Mouse (Mus musculus) liver, embryonic 11.5 days (tissue): ENCODE data around the gene Dbh. TPM values are rescaled to one million over a fixed set of nuclear protein-coding genes. Genes with fewer than 3 reads are reported as not detected.

Experiments
- ATAC-seq: fragments of 200-750 bp; cut with Nextera tagmentation; replicated peaks from 2 replicates; pipeline ENCODE4 v1.8.0; 2017; ENCODE audit warnings: moderate number of reproducible peaks, mild to moderate bottlenecking, moderate TSS enrichment, moderate library complexity; ENCODE audit not compliant: low FRiP score
- DNase-seq: peaks from one replicate; pipeline ENCODE4 v3.0.0-alpha.2; 2017; ENCODE audit warnings: low spot score
- H3K27ac ChIP-seq: fragments of 300-500 bp; sonication (generic); 2 replicates; pipeline ENCODE4 v1.5.1; 2014; ENCODE audit warnings: mild to moderate bottlenecking, low read depth, low read length, control low read depth
- H3K27me3 ChIP-seq: fragments of 300-500 bp; sonication (generic); replicated peaks from 2 replicates; pipeline ENCODE4 v1.6.1; 2014; ENCODE audit warnings: low read length, mixed read lengths; ENCODE audit not compliant: control insufficient read depth, insufficient read depth
- H3K36me3 ChIP-seq: fragments of 300-500 bp; sonication (generic); 2 replicates; pipeline ENCODE4 v1.6.1; 2014; ENCODE audit warnings: mild to moderate bottlenecking, low read length, moderate library complexity, mixed read lengths; ENCODE audit not compliant: control insufficient read depth, insufficient read depth
- H3K4me1 ChIP-seq: fragments of 300-500 bp; sonication (generic); replicated peaks from 2 replicates; pipeline ENCODE4 v1.6.1; 2014; ENCODE audit warnings: low read length, mixed read lengths; ENCODE audit not compliant: control insufficient read depth, insufficient read depth
- H3K4me2 ChIP-seq: fragments of 300-500 bp; sonication (generic); 2 replicates; pipeline ENCODE4 v1.6.1; 2014; ENCODE audit warnings: mild to moderate bottlenecking, control low read depth, moderate library complexity
- H3K4me3 ChIP-seq: fragments of 300-500 bp; sonication (generic); 2 replicates; pipeline ENCODE4 v1.5.1; 2014; ENCODE audit warnings: low read depth, low read length, control low read depth
- H3K9ac ChIP-seq: fragments of 300-500 bp; sonication (generic); 2 replicates; pipeline ENCODE4 v1.6.1; 2014; ENCODE audit warnings: low read depth, low read length, control low read depth
- H3K9me3 ChIP-seq: fragments of 300-500 bp; sonication (generic); 2 replicates; pipeline ENCODE4 v1.6.1; 2016; ENCODE audit warnings: low read length, inconsistent platforms, mixed read lengths; ENCODE audit not compliant: control insufficient read depth
- WGBS: fragments of 180-500 bp; shearing (Covaris S2); extraction: QIAGEN DNeasy Blood & Tissue Kit; methylation state at CpG from one replicate; pipeline ENCODE4 v1.1.7; 2014; 5-methylcytosine and 5-hydroxymethylcytosine counted together
- polyA plus RNA-seq: library from polyadenylated mRNA; unstranded; fragments of >200 nt; fragmentation: Nextera tagmentation; extraction: Ambion mirVana; gene quantifications from 2 replicates; pipeline ENCODE4 v1.2.1, GENCODE M21; 2014

Gene Dbh
- polyA plus RNA-seq, 1 experiment from 2014 or later = 0.49 TPM

DNA sequence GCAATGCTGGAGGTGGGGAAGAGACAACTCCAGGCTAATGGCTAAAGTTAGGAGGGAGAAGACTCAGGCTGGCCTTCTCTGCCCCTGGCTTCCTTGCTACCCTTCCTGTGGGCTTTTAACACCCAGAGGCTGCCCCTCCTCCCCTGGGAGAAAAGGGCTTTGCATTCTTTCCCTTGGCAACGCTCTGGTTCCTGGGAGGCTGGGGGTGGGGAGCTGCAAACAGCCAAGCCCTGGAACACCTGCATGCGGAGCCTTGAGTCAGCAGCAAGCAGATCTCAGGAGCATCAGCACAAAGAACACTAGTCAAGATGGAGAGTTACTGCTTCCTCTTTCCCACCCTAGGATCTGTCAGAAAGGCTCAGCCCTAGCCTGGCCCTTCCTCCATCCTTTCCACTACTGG, 15.6 kb upstream of the Dbh start:
- DNase-seq (no peak), ATAC-seq (no peak)
- Histone ChIP-seq H3K27me3 (no peaks in the 10 kb centered on the region), H3K36me3 (no peaks in the 10 kb centered on the region), H3K4me3 (no peak overlapping the region), H3K9me3 (no peaks in the 10 kb centered on the region), H3K4me1 (no peaks in the 10 kb centered on the region), H3K27ac (no peak overlapping the region), H3K4me2 (no peak overlapping the region), H3K9ac (no peak overlapping the region)
- 15% methylated on average over 2 of the region's 2 CpGs for WGBS

DNA sequence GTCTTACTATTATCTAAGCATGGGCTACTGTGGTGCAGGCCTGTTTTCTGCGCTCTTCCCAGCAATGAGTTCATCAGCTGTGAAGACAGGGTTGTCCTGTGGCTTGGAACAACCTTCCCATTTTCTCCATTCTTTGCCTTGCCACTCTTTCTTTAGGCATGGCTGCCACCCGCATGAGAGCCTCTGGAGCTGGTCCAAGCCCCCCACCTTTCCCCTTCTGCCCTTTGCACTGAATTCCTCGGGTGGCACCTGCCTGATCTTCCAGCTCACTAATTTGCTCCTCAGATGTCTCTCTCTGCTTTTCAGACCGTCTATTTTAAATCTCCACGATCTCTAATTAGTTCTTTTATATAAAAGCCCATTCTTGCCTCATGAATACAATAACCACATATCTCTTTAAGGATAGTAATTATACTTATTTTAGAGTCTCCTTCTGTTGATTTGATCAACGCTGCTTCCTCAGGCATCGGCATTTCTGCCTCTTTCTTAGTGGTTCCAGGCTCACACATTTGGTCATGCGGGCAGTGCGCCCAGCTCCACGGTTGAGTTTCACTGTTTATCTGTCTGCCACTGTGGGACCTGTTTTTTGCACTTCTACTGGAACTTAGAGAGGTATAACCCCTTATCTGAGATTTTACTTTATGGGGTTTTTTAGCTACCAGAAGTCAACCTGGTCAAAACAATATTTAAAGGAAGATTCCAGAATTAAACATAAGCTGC, 10.4 kb upstream of the Dbh start:
- DNase-seq (no peak), ATAC-seq (no peak)
- Histone ChIP-seq H3K4me1 (no peaks in the 10 kb centered on the region), H3K9me3 (no peaks in the 10 kb centered on the region), H3K4me3 (no peak overlapping the region), H3K27ac (no peak overlapping the region), H3K9ac (no peak overlapping the region), H3K4me2 (no peak overlapping the region), H3K36me3 (no peaks in the 10 kb centered on the region), H3K27me3 (no peaks in the 10 kb centered on the region)
- WGBS = 81% methylated on average over 10 of the region's 10 CpGs

DNA sequence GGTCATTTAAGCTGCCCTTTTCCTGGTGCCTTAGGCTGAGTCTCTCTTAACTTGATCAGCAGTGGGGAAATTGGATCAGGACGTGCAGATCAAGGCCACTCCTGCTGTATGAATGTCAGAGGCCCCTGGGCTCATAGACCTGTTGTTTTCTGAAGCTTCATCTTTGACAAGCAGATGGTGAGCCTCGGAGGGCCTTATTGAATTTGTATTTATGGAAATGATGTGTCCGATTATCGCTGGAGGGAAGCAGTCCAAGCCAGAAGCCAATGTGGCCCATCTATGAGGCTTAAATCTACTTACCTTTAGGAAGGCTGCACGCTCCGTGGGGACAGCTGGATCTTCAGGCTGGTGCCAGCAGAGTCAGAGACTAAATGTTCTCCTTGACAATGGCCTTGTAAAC, 8.4 kb upstream of the Dbh start:
- Histone ChIP-seq H3K36me3 (no peaks in the 10 kb centered on the region), H3K27ac (no peak overlapping the region), H3K9me3 (no peaks in the 10 kb centered on the region), H3K4me1 (no peaks in the 10 kb centered on the region), H3K9ac (no peak overlapping the region), H3K27me3 (no peaks in the 10 kb centered on the region), H3K4me2 (no peak overlapping the region), H3K4me3 (no peak overlapping the region)
- DNase-seq = no peak
- no peak for ATAC-seq
- 81% methylated on average over 6 of the region's 6 CpGs for WGBS

DNA sequence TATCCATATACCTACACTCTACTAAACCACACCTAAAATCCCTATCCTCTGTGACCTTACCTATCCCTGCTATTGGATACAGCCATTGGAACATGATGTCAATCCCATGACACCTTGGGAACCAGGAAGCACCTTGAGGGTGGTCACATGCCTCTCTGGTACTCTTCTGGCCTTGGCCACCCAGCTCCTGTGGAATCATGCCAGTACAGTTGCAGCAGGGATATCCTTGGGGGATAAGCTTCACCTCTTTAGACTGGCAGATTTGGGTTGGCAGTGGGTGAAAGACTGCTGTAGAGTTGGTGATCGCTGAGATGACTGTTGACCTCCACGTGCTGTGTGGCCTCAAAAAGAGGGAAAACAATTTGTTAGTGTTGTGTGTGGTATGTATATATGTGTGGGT, 3.5 kb upstream of the Dbh start:
- no peak overlapping the region for H3K4me2 ChIP-seq
- DNase-seq = no peak
- H3K9me3 ChIP-seq = no peaks in the 10 kb centered on the region
- no peak for ATAC-seq
- H3K4me1 ChIP-seq = no peaks in the 10 kb centered on the region
- no peaks in the 10 kb centered on the region for H3K36me3 ChIP-seq
- 95% methylated on average over 2 of the region's 2 CpGs for WGBS
- H3K27ac ChIP-seq = no peak overlapping the region
- no peaks in the 10 kb centered on the region for H3K27me3 ChIP-seq
- H3K9ac ChIP-seq = no peak overlapping the region
- no peak overlapping the region for H3K4me3 ChIP-seq

DNA sequence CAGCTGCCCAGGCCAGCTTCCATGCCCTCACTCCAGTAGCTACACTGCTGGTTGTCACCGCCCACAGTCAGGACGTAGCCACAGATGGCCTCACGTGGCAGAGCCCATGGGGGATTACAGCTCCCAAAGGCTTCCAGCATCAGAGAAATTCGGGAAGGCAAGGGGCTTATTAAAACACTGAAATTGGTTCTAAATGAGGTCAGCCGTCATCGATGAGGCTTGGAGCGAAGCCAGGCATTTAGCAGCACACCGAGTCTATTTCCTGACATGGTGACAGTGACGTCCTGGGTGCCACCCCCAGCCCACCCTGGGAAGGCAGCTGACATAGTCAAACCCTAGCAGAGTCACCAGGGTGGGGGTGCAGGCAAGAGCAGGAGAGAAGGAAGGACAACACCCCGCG, 2.4 kb upstream of the Dbh start:
- no peaks in the 10 kb centered on the region for H3K4me1 ChIP-seq
- no peaks in the 10 kb centered on the region for H3K36me3 ChIP-seq
- H3K4me3 ChIP-seq = no peak overlapping the region
- DNase-seq (no peak), ATAC-seq (no peak)
- no peak overlapping the region for H3K4me2 ChIP-seq
- 0 out of 2 replicates have a peak, but pooled peaks cover 2% of the 10 kb centered on the region for H3K27me3 ChIP-seq
- no peak overlapping the region for H3K27ac ChIP-seq
- 71% methylated on average over 11 of the region's 11 CpGs for whole genome bisulfite sequencing
- no peak overlapping the region for H3K9ac ChIP-seq
- H3K9me3 ChIP-seq = no peaks in the 10 kb centered on the region

DNA sequence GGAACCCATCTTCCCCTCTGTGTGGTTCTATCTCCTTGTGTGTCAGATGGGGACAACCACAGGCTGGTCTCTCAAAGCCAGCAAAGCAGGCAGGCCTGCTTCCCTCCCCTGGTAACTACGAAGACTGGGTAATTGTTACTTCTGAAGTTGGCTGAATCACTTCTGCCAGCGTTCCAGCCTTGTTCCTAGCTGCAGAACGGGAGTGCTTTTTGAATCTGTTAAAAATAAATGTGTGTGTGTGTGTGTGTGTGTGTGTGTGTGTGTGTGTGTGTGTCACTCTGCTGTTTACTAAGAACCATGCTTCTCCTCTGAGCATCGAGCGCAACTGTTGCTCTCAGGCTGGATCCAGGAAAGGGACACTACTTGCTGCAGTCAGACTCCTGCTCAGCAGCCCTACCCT, 1.2 kb upstream of the Dbh start:
- no peaks in the 10 kb centered on the region for H3K36me3 ChIP-seq
- 0 out of 2 replicates have a peak, but pooled peaks cover 2% of the 10 kb centered on the region for H3K27me3 ChIP-seq
- H3K9me3 ChIP-seq = no peaks in the 10 kb centered on the region
- ATAC-seq (no peak), DNase-seq (no peak)
- 75% methylated on average over 5 of the region's 5 CpGs for WGBS
- H3K9ac ChIP-seq = no peak overlapping the region
- no peak overlapping the region for H3K4me3 ChIP-seq
- H3K4me1 ChIP-seq = no peaks in the 10 kb centered on the region
- no peak overlapping the region for H3K27ac ChIP-seq
- H3K4me2 ChIP-seq = no peak overlapping the region

DNA sequence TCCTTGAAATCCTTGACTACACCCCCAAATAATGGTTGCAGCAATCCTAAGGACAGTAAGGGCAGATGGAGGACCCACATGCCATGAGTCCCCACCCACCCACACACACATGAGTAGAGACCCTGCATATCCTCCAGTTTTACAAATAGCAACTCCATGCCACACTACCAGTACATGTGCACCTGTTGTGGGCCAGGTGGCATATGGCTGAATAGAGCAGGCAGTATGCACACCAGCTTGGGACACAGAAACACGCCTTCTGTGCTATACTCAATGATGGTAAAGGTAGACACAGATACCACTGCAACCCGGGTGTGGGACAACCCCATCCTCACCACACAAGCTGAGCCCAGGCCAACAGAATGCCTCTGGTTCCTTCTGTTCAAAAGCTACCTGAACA, 1.0 kb downstream of the Dbh start:
- 64% methylated on average over 2 of the region's 2 CpGs for WGBS
- H3K27me3 ChIP-seq = 0 out of 2 replicates have a peak, but pooled peaks cover 2% of the 10 kb centered on the region
- ATAC-seq (no peak), DNase-seq (no peak)
- H3K36me3 ChIP-seq = no peaks in the 10 kb centered on the region
- no peaks in the 10 kb centered on the region for H3K4me1 ChIP-seq
- H3K27ac ChIP-seq = no peak overlapping the region
- no peak overlapping the region for H3K9ac ChIP-seq
- H3K4me2 ChIP-seq = no peak overlapping the region
- H3K9me3 ChIP-seq = no peaks in the 10 kb centered on the region
- no peak overlapping the region for H3K4me3 ChIP-seq

DNA sequence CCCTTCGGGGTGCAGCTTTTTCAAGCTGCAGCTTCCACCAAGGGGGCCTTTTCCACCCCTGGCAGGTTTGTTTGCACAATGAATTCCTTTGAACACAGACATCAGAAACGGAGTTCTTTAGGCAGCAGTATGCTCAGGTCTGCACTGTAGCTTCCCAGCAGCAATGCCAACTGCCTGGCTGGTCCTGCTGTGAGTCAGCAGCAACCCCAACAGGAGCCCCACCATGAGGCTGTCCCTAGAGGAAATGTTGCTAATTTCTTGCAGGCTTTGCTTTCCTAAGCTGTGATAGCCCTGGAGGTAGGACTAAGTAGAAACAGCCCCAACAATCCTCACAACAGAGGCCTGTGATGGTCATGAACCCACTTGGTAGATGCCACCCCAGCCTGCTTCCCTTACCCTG, 2.0 kb downstream of the Dbh start:
- no peak overlapping the region for H3K4me2 ChIP-seq
- H3K9me3 ChIP-seq = no peaks in the 10 kb centered on the region
- 0 out of 2 replicates have a peak, but pooled peaks cover 2% of the 10 kb centered on the region for H3K27me3 ChIP-seq
- no peak overlapping the region for H3K27ac ChIP-seq
- no peaks in the 10 kb centered on the region for H3K4me1 ChIP-seq
- no peaks in the 10 kb centered on the region for H3K36me3 ChIP-seq
- no peak for DNase-seq
- H3K9ac ChIP-seq = no peak overlapping the region
- 17% methylated on average over 2 of the region's 2 CpGs for WGBS
- no peak overlapping the region for H3K4me3 ChIP-seq
- ATAC-seq = no peak

DNA sequence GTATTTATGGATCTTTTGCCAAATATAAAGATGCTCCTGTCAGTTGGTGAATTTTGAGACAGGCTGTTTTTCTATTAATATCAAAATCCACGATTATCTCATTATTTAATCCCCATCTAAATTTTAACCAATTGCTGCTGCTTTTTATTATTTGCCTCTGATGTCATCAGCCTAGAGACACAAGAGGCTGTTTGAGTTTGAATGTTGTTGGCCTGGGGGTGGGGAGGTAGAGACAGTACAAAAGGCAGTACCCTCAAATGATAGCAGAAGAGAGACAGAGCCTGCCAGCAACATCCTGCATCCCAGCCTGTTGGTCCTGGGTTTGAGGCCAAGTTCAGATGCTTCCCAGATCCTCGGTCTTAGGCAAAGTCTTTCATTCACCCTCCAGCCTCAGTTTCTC, 9.2 kb downstream of the Dbh start:
- WGBS = 65% methylated on average over 2 of the region's 2 CpGs

More for the DNA sequence above, 9.2 kb downstream of the Dbh start:
- H3K36me3 ChIP-seq = no peaks in the 10 kb centered on the region
- no peaks in the 10 kb centered on the region for H3K4me1 ChIP-seq
- DNase-seq = no peak
- H3K27ac ChIP-seq = no peak overlapping the region
- no peaks in the 10 kb centered on the region for H3K9me3 ChIP-seq
- H3K9ac ChIP-seq = no peak overlapping the region
- no peak for ATAC-seq
- H3K4me3 ChIP-seq = no peak overlapping the region
- no peaks in the 10 kb centered on the region for H3K27me3 ChIP-seq
- H3K4me2 ChIP-seq = no peak overlapping the region
